Mouse (Mus musculus): ENCODE measurements at regions not wholly inside any gene's neighbourhood (a gene's known extent, or its start where the extent isn't known, plus 50 kb on each side); places are given as distances from the start of the nearest gene placed in this dataset.
A peak's percentile ranks its signal among the peaks of the same experiment; 100 is the strongest.

GRCm38 (mm10) chr4:48905196-48905867 lies 153.7 kb upstream of the Plppr1 start:
- peaks cover 2% of the 10 kb centered on the region; the same call in 1 of the 2 replicates for H3K4me1 ChIP-seq (ENCODE audit: insufficient read depth)
- TF ChIP-seq CTCF (IDR thresholded peaks at IDR 0.05; ENCODE audit: low read depth) (no peak), EP300 (IDR thresholded peaks at IDR 0.05; ENCODE audit: low read depth) (no peak)
- H3K27ac ChIP-seq (ENCODE audit: low read depth), result no peak overlapping the region
- ATAC-seq (no peak), DNase-seq (no peak)
- H3K9me3 ChIP-seq (ENCODE audit: low read length), result no peaks in the 10 kb centered on the region
- no peak overlapping the region for H3K4me2 ChIP-seq (ENCODE audit: low read depth, low read length)
- H3K9ac ChIP-seq (replicated peaks), result no peak overlapping the region
- WGBS (ENCODE audit: insufficient replicate concordance), result 76% methylated on average over 9 of the region's 9 CpGs
- no peaks in the 10 kb centered on the region for H3K27me3 ChIP-seq (ENCODE audit: insufficient read depth, low read length)
- no peak overlapping the region for H3K4me3 ChIP-seq (ENCODE audit: low read depth, low read length)
- H3K36me3 ChIP-seq (replicated peaks; ENCODE audit: insufficient read depth, low read length), result no peaks in the 10 kb centered on the region

- Histone ChIP-seq H3K9me3 (ENCODE audit: low read length) (no peaks in the 10 kb centered on the region), H3K4me1 (ENCODE audit: insufficient read depth) (peaks cover 2% of the 10 kb centered on the region; the same call in 1 of the 2 replicates), H3K4me3 (ENCODE audit: low read depth, low read length) (no peak overlapping the region), H3K9ac (replicated peaks) (no peak overlapping the region), H3K27ac (ENCODE audit: low read depth) (no peak overlapping the region), H3K36me3 (replicated peaks; ENCODE audit: insufficient read depth, low read length) (no peaks in the 10 kb centered on the region), H3K27me3 (ENCODE audit: insufficient read depth, low read length) (no peaks in the 10 kb centered on the region), H3K4me2 (ENCODE audit: low read depth, low read length) (no peak overlapping the region)
- TF ChIP-seq EP300 (IDR thresholded peaks at IDR 0.05; ENCODE audit: low read depth) (no peak), CTCF (IDR thresholded peaks at IDR 0.05; ENCODE audit: low read depth) (no peak)
- 51% methylated on average over 2 of the region's 2 CpGs for WGBS (ENCODE audit: insufficient replicate concordance)
- ATAC-seq, result peak; percentile 19; the same call in 1 of the 2 replicates
- no peak for DNase-seq
Measured at GRCm38 (mm10) chr4:48909161-48909560, 149.9 kb upstream of the Plppr1 start.

- DNase-seq, result no peak
- Histone ChIP-seq H3K4me1 (ENCODE audit: insufficient read depth) (no peaks in the 10 kb centered on the region), H3K36me3 (replicated peaks; ENCODE audit: insufficient read depth, low read length) (no peaks in the 10 kb centered on the region), H3K27me3 (ENCODE audit: insufficient read depth, low read length) (no peaks in the 10 kb centered on the region), H3K27ac (ENCODE audit: low read depth) (no peak overlapping the region), H3K9ac (replicated peaks) (no peak overlapping the region), H3K4me2 (ENCODE audit: low read depth, low read length) (no peak overlapping the region), H3K4me3 (ENCODE audit: low read depth, low read length) (no peak overlapping the region), H3K9me3 (ENCODE audit: low read length) (no peaks in the 10 kb centered on the region)
- WGBS (ENCODE audit: insufficient replicate concordance), result 68% methylated on average over 4 of the region's 4 CpGs
- no peak for TF ChIP-seq EP300 (IDR thresholded peaks at IDR 0.05; ENCODE audit: low read depth)
- TF ChIP-seq CTCF (IDR thresholded peaks at IDR 0.05; ENCODE audit: low read depth), result no peak
- ATAC-seq, result no peak
Measured at GRCm38 (mm10) chr4:48913301-48913700, 145.8 kb upstream of the Plppr1 start.

- Histone ChIP-seq H3K9ac (replicated peaks) (no peak overlapping the region), H3K27me3 (ENCODE audit: insufficient read depth, low read length) (no peaks in the 10 kb centered on the region), H3K36me3 (replicated peaks; ENCODE audit: insufficient read depth, low read length) (no peaks in the 10 kb centered on the region), H3K4me3 (ENCODE audit: low read depth, low read length) (no peak overlapping the region), H3K4me2 (ENCODE audit: low read depth, low read length) (no peak overlapping the region), H3K27ac (ENCODE audit: low read depth) (no peak overlapping the region), H3K4me1 (ENCODE audit: insufficient read depth) (no peaks in the 10 kb centered on the region), H3K9me3 (ENCODE audit: low read length) (no peaks in the 10 kb centered on the region)
- ATAC-seq (no peak), DNase-seq (no peak)
- TF ChIP-seq EP300 (IDR thresholded peaks at IDR 0.05; ENCODE audit: low read depth) (no peak), CTCF (IDR thresholded peaks at IDR 0.05; ENCODE audit: low read depth) (no peak)
- 67% methylated on average over 4 of the region's 4 CpGs for WGBS (ENCODE audit: insufficient replicate concordance)
Measured at GRCm38 (mm10) chr4:48924576-48925459, 134.3 kb upstream of the Plppr1 start.

GRCm38 (mm10) chr4:48938420-48938819 lies 120.7 kb upstream of the Plppr1 start:
- DNase-seq, result no peak
- no peaks in the 10 kb centered on the region for H3K36me3 ChIP-seq (replicated peaks; ENCODE audit: insufficient read depth, low read length)
- H3K27ac ChIP-seq (ENCODE audit: low read depth), result no peak overlapping the region
- no peak overlapping the region for H3K9ac ChIP-seq (replicated peaks)
- no peaks in the 10 kb centered on the region for H3K4me1 ChIP-seq (ENCODE audit: insufficient read depth)
- no peak overlapping the region for H3K4me3 ChIP-seq (ENCODE audit: low read depth, low read length)
- H3K27me3 ChIP-seq (ENCODE audit: insufficient read depth, low read length), result no peaks in the 10 kb centered on the region
- ATAC-seq, result no peak
- H3K9me3 ChIP-seq (ENCODE audit: low read length), result no peaks in the 10 kb centered on the region
- no peak overlapping the region for H3K4me2 ChIP-seq (ENCODE audit: low read depth, low read length)
- WGBS (ENCODE audit: insufficient replicate concordance), result 61% methylated on average over 1 of the region's 1 CpGs
- TF ChIP-seq CTCF (IDR thresholded peaks at IDR 0.05; ENCODE audit: low read depth) (no peak), EP300 (IDR thresholded peaks at IDR 0.05; ENCODE audit: low read depth) (no peak)

GRCm38 (mm10) chr4:48938892-48939291 lies 120.2 kb upstream of the Plppr1 start:
- Histone ChIP-seq H3K9me3 (ENCODE audit: low read length) (no peaks in the 10 kb centered on the region), H3K4me1 (ENCODE audit: insufficient read depth) (no peaks in the 10 kb centered on the region), H3K4me2 (ENCODE audit: low read depth, low read length) (no peak overlapping the region), H3K9ac (replicated peaks) (no peak overlapping the region), H3K36me3 (replicated peaks; ENCODE audit: insufficient read depth, low read length) (no peaks in the 10 kb centered on the region), H3K4me3 (ENCODE audit: low read depth, low read length) (no peak overlapping the region), H3K27me3 (ENCODE audit: insufficient read depth, low read length) (no peaks in the 10 kb centered on the region), H3K27ac (ENCODE audit: low read depth) (no peak overlapping the region)
- 67% methylated on average over 6 of the region's 6 CpGs for WGBS (ENCODE audit: insufficient replicate concordance)
- TF ChIP-seq EP300 (IDR thresholded peaks at IDR 0.05; ENCODE audit: low read depth) (no peak), CTCF (IDR thresholded peaks at IDR 0.05; ENCODE audit: low read depth) (no peak)
- no peak for ATAC-seq
- DNase-seq, result no peak

All from liver, postnatal 0 days (tissue).